Mouse (Mus musculus) ES-Bruce4 (cell line): ENCODE results near the gene Romo1. TPM values are rescaled to one million over a fixed set of nuclear protein-coding genes. Genes with fewer than 3 reads are reported as not detected.

ENCODE experiments used
- H3K27ac ChIP-seq: 2 replicates; pipeline ENCODE4 v1.5.1; 2012; ENCODE audit warnings: low read length, inconsistent platforms; ENCODE audit not compliant: insufficient read depth
- H3K27me3 ChIP-seq: 2 replicates; pipeline ENCODE4 v1.6.1; 2012; ENCODE audit warnings: mild to moderate bottlenecking, low read length, inconsistent platforms; ENCODE audit not compliant: control insufficient read depth, poor library complexity, insufficient read depth, severe bottlenecking
- H3K36me3 ChIP-seq: 2 replicates; pipeline ENCODE4 v1.6.1; 2012; ENCODE audit warnings: inconsistent platforms, mild to moderate bottlenecking, low read length, moderate library complexity; ENCODE audit not compliant: control insufficient read depth, poor library complexity, insufficient read depth, severe bottlenecking
- H3K4me1 ChIP-seq: one replicate; pipeline ENCODE4 v1.8.1; 2011; ENCODE audit warnings: low read length; ENCODE audit not compliant: control insufficient read depth, insufficient read depth
- H3K4me3 ChIP-seq: 2 replicates; pipeline ENCODE4 v1.5.1; 2011; ENCODE audit warnings: low read depth, mild to moderate bottlenecking, low read length
- H3K9ac ChIP-seq: 2 replicates; pipeline ENCODE4 v1.6.1; 2012; ENCODE audit warnings: low read depth, mild to moderate bottlenecking, inconsistent platforms; ENCODE audit not compliant: poor library complexity, severe bottlenecking
- H3K9me3 ChIP-seq: replicated peaks from 2 replicates; pipeline ENCODE4 v1.6.1; 2012; ENCODE audit warnings: mild to moderate bottlenecking, low read length, inconsistent platforms; ENCODE audit not compliant: control insufficient read depth, poor library complexity, insufficient read depth, severe bottlenecking
- CTCF ChIP-seq: IDR thresholded peaks from one replicate; pipeline ENCODE4 v1.8.1; 2011; ENCODE audit warnings: low read depth, low read length
- EP300 ChIP-seq: IDR thresholded peaks from 2 replicates; pipeline ENCODE4 v1.6.1; 2011; ENCODE audit warnings: low read depth, low read length; ENCODE audit not compliant: insufficient read depth
- POLR2A ChIP-seq: IDR thresholded peaks from one replicate; pipeline ENCODE4 v1.8.1; 2011; ENCODE audit warnings: low read length; ENCODE audit not compliant: insufficient read depth
- polyA plus RNA-seq: library from polyadenylated mRNA; stranded (reverse); fragments of >200 nt; gene quantifications from 2 replicates; pipeline ENCODE4 v1.2.4, GENCODE M21; 2011; ENCODE audit warnings: low read depth; ENCODE audit not compliant: missing spikeins, insufficient read depth, insufficient read length

Romo1 gene
- polyA plus RNA-seq, 1 experiment, result 83.8 TPM

DNA sequence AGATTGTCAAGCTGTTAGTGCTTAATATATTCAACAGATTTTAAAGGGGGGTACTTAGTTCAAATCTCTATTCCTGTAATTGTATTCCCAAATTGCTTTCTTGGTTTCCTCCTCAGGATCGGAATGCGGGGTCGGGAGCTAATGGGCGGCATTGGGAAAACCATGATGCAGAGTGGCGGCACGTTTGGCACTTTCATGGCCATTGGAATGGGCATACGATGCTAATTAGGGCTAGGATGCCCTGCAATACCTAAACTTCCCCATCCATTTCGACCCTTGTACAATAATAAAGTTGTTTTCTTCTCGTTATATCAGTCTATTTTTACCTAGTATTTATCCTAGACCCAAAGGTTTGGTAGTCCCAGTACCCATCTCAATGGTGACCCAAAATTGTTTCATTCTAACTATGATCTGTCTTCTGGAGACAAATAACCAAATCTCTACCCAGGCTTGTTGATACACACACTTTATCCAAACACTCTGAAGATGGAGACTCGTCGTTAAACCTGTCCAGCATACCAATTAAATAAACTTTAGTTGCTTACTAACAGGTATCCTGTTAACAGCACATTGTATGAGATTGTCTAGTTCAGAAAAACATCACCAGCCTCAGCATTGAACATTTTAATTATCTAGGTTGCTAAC is 1.8 kb downstream of the Romo1 start:
- Histone ChIP-seq H3K4me3 (no peak overlapping the region), H3K9me3 (no peaks in the 10 kb centered on the region), H3K9ac (no peak overlapping the region), H3K27me3 (no peaks in the 10 kb centered on the region), H3K36me3 (peaks cover 32% of the 10 kb centered on the region), H3K27ac (no peak overlapping the region), H3K4me1 (no peaks in the 10 kb centered on the region)
- TF ChIP-seq CTCF (no peak), EP300 (no peak), POLR2A (no peak)

DNA sequence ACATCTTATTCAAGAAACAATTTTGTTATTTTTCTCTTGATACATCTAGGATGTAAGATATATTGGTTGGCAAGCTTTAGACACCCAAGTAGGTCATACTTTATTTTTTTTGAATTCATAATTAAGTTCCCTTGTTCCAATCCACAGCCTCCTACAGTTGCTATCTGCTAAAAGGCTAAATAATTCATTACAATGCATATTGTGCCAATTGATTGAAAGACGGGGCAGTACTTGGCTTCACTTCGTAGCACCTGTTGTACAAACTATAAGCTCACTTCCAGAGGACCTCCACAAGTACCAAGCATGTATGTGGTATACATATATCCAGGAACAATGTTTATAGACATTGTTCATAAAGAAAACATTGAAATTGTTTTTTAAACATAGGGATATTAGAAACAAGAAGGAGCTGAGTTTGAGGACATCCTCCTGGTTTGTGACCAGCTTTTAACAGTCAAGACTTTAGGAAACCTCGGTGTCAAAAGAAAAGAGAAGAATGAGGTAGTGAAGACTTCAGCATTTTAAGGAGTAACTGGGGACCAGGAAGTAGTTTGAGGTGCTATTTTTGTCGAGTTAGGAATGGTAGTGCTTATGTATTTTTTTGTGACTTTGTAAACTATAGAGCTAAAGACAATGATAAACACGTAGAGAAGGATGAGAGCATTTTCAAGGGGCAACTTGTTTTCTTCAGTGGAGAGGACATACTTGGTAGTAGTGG is 2.6 kb downstream of the Romo1 start:
- no peak overlapping the region for H3K9ac ChIP-seq
- H3K27me3 ChIP-seq, result no peaks in the 10 kb centered on the region
- H3K4me3 ChIP-seq, result no peak overlapping the region
- no peaks in the 10 kb centered on the region for H3K4me1 ChIP-seq
- peaks cover 38% of the 10 kb centered on the region for H3K36me3 ChIP-seq
- no peak for TF ChIP-seq POLR2A
- TF ChIP-seq CTCF, result no peak
- TF ChIP-seq EP300, result no peak
- H3K27ac ChIP-seq, result no peak overlapping the region; the same call in 1 of the 2 replicates
- H3K9me3 ChIP-seq, result no peaks in the 10 kb centered on the region

DNA sequence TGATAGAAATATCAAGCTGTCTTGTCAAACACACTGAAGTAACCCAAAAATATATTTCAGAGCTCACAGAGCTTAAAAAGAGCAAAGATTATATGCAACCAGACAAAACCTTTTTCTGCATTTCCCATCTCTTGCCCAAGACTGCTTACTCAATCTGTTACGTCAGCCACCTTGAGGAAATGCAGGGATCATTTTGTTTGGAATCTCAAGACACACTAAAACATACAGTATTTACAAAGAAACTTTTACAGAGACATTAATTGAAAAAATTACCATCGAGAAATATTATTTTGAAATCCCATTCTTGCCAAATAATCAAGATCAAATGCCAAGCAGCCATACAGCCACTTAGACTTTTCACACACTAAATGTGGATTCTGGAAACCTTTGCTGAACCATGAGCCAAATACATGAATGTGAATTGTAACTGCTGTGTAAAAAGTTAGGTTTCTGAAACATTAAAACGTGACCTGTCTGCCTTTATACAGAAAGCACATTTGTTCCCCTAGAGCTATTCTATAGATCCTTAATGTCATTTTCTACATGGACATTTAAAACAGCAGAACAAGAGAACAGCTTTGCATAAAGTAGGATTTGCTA is 3.6 kb downstream of the Romo1 start:
- Histone ChIP-seq H3K27ac (no peak overlapping the region), H3K4me3 (no peak overlapping the region), H3K36me3 (peaks cover 40% of the 10 kb centered on the region), H3K4me1 (no peaks in the 10 kb centered on the region), H3K9me3 (no peaks in the 10 kb centered on the region), H3K9ac (no peak overlapping the region), H3K27me3 (no peaks in the 10 kb centered on the region)
- TF ChIP-seq POLR2A (no peak), EP300 (no peak), CTCF (no peak)

DNA sequence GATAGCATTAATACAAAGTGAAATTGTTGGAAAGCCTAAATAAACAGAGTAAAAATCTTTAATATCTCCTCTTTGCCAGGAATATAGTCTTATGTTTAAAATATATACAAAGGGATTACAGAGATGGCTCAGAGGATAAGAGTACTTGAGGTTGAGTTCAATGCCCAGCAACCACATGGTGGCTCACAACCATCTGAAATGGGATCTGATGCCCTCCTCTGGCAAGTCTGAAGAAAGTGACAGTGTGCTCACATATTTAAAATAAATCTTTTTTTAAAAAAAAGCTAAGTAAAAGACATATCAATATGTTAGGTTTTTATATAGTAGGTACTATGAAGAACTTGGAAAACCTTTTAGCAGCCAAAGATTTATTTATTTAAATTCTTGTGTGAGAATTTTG is 7.7 kb downstream of the Romo1 start:
- Histone ChIP-seq H3K9me3 (no peaks in the 10 kb centered on the region), H3K9ac (no peak overlapping the region), H3K27me3 (no peaks in the 10 kb centered on the region), H3K36me3 (peaks cover 64% of the 10 kb centered on the region), H3K4me1 (no peaks in the 10 kb centered on the region), H3K4me3 (no peak overlapping the region), H3K27ac (no peak overlapping the region)
- TF ChIP-seq EP300, result no peak
- no peak for TF ChIP-seq POLR2A
- no peak for TF ChIP-seq CTCF

DNA sequence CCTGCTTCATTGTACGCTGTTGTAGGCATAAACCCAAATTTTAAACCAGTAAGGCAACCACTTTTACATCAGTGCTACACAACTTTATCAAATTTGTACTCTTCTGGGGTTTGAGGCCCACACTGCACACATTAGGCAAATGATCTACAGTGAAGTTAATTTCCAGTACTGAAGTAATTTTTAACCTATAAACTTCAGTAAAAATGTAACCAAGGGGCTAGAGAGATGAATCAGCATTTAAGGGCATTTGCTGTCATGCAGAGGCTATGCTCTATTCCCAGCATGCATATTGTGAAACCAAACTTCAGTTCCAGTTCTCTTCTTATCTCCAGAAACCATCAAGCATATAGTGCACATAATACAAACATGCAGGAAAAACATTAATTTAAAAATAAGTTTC is 21.6 kb downstream of the Romo1 start:
- Histone ChIP-seq H3K27ac (no peak overlapping the region), H3K4me3 (no peak overlapping the region), H3K9ac (no peak overlapping the region), H3K36me3 (peaks cover 84% of the 10 kb centered on the region), H3K4me1 (no peaks in the 10 kb centered on the region), H3K27me3 (no peaks in the 10 kb centered on the region), H3K9me3 (no peaks in the 10 kb centered on the region)
- TF ChIP-seq EP300 (no peak), POLR2A (no peak), CTCF (no peak)

DNA sequence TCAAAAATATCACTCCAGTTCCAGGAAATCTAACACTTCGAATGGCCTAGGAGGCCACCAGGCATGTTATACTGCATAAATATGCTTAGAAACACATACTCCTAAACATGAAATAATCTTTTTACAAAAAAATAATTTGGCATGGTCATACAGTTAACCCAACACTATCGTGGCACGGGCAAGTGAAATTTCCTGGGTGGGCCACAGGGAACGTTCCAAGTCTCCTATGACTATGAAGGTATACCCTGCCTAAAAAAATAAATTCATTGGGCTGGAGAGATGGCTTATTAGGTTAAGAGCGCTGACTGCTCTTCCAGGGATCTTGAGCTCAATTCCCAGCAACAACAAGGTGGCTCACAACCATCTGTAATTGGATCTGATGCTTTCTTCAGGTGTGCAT is 22.7 kb downstream of the Romo1 start:
- peaks cover 87% of the 10 kb centered on the region for H3K36me3 ChIP-seq
- no peak overlapping the region for H3K9ac ChIP-seq
- no peak overlapping the region for H3K27ac ChIP-seq
- H3K9me3 ChIP-seq, result no peaks in the 10 kb centered on the region
- H3K4me1 ChIP-seq, result no peaks in the 10 kb centered on the region
- TF ChIP-seq POLR2A, result no peak
- no peak for TF ChIP-seq EP300
- TF ChIP-seq CTCF, result no peak
- H3K4me3 ChIP-seq, result no peak overlapping the region
- no peaks in the 10 kb centered on the region for H3K27me3 ChIP-seq
